Mouse (Mus musculus): Measurements from ENCODE around the gene Pnpla2. TPM values are rescaled to one million over a fixed set of nuclear protein-coding genes. Genes with fewer than 3 reads are reported as not detected.
"Not testable (repeated sequence)": the region's sequence is repeated elsewhere in the genome, so short reads cannot be mapped to it uniquely, and the experiment has no call there.

Gene Pnpla2
- total RNA-seq, 2 experiments from 2014 or later = 265 to 357 TPM

- DNase-seq = no peak
Observed at GRCm38 (mm10) chr7:141431434-141432185, 23.4 kb upstream of the Pnpla2 start.

- no peak for DNase-seq
Observed at GRCm38 (mm10) chr7:141432186-141432611, 22.8 kb upstream of the Pnpla2 start.

- DNase-seq = peak; percentile 83
Observed at GRCm38 (mm10) chr7:141432741-141433516, 22.1 kb upstream of the Pnpla2 start.

- DNase-seq = no peak
Observed at GRCm38 (mm10) chr7:141433517-141434400, 21.2 kb upstream of the Pnpla2 start.

- peak; percentile 58 for DNase-seq
Observed at GRCm38 (mm10) chr7:141434464-141434863, 20.5 kb upstream of the Pnpla2 start.

GRCm38 (mm10) chr7:141435129-141435855 lies 19.7 kb upstream of the Pnpla2 start:
- peak; percentile 60 for DNase-seq

- no peak for DNase-seq
Observed at GRCm38 (mm10) chr7:141435856-141436522, 19.0 kb upstream of the Pnpla2 start.

- no peak for DNase-seq
Observed at GRCm38 (mm10) chr7:141436523-141436892, 18.5 kb upstream of the Pnpla2 start.

- peak; percentile 81 for DNase-seq
Observed at GRCm38 (mm10) chr7:141437178-141438120, 17.5 kb upstream of the Pnpla2 start, which contains the start of gene Slc25a22. TSS of gene Slc25a22 (minus strand) at chr7:141437892.

GRCm38 (mm10) chr7:141438201-141438968 lies 16.6 kb upstream of the Pnpla2 start:
- no peak for DNase-seq

GRCm38 (mm10) chr7:141439140-141439679 lies 15.8 kb upstream of the Pnpla2 start:
- no peak for DNase-seq

- DNase-seq = no peak
Observed at GRCm38 (mm10) chr7:141439811-141440210, 15.2 kb upstream of the Pnpla2 start.

GRCm38 (mm10) chr7:141440613-141441012 lies 14.4 kb upstream of the Pnpla2 start:
- DNase-seq = peak; percentile 52

- no peak for DNase-seq
Observed at GRCm38 (mm10) chr7:141441460-141441859, 13.5 kb upstream of the Pnpla2 start.

- no peak for DNase-seq
Observed at GRCm38 (mm10) chr7:141442199-141442598, 12.8 kb upstream of the Pnpla2 start.

- DNase-seq = no peak
Observed at GRCm38 (mm10) chr7:141443081-141443821, 11.7 kb upstream of the Pnpla2 start.

- DNase-seq = peak; percentile 59
Observed at GRCm38 (mm10) chr7:141443828-141444237, 11.2 kb upstream of the Pnpla2 start, which contains the start of gene Pidd1. TSS of gene Pidd1 (minus strand) at chr7:141444025.

GRCm38 (mm10) chr7:141446374-141446773 lies 8.6 kb upstream of the Pnpla2 start:
- DNase-seq = not testable (repeated sequence)

Measured in gastrocnemius, postnatal 25 days (tissue).